Mouse (Mus musculus): ENCODE results near the gene Cwc22. TPM values are rescaled to one million over a fixed set of nuclear protein-coding genes. Genes with fewer than 3 reads are reported as not detected.

Gene Cwc22
- polyA plus RNA-seq, 1 experiment: 6.7 TPM

- H3K36me3 ChIP-seq (ENCODE audit: control insufficient read depth, insufficient read depth, low read length): no peaks in the 10 kb centered on the region
- no peak for TF ChIP-seq CTCF (IDR thresholded peaks at IDR 0.05; ENCODE audit: borderline replicate concordance, control insufficient read depth, extremely low read depth, insufficient read depth, low read length, poor library complexity)
- TF ChIP-seq POLR2A (IDR thresholded peaks at IDR 0.05; ENCODE audit: control insufficient read depth, extremely low read depth, insufficient read depth, low read length, poor library complexity): no peak
- no peaks in the 10 kb centered on the region for H3K4me1 ChIP-seq (replicated peaks; ENCODE audit: control insufficient read depth, insufficient read depth, low read length)
- H3K4me3 ChIP-seq (ENCODE audit: control insufficient read depth, insufficient read depth, low read length): no peak overlapping the region
- 58% methylated on average over 3 of the region's 3 CpGs for WGBS
- H3K27me3 ChIP-seq (ENCODE audit: control insufficient read depth, insufficient read depth, low read length): no peaks in the 10 kb centered on the region
- DNase-seq: no peak
- H3K27ac ChIP-seq (ENCODE audit: control insufficient read depth, insufficient read depth, low read length): no peak overlapping the region
Measured at GRCm38 (mm10) chr2:77835781-77836180, 110.4 kb downstream of the Cwc22 start.

Other genes starting within 250 kb of the Cwc22 start
- 0.38 and 0.84 TPM in 2 replicates for gene Zfp385b, start 126.7 kb downstream of the Cwc22 start, polyA plus RNA-seq (2012; rRNA removed)